Mouse (Mus musculus) limb, embryonic 14.5 days (tissue): ENCODE measurements at regions not wholly inside any gene's neighbourhood (a gene's known extent, or its start where the extent isn't known, plus 50 kb on each side); places are given as distances from the start of the nearest gene placed in this dataset.

Experiments
- ATAC-seq: fragments of 200-750 bp; cut with Nextera tagmentation; 2 replicates; pipeline ENCODE4 v1.8.0; 2017; ENCODE audit warnings: low read depth, moderate number of reproducible peaks, moderate TSS enrichment; ENCODE audit not compliant: low FRiP score
- DNase-seq: peaks from one replicate; pipeline ENCODE4 v3.0.0-alpha.2; 2015; ENCODE audit warnings: low spot score
- H3K27ac ChIP-seq: fragments of 300-500 bp; sonication (generic); replicated peaks from 2 replicates; pipeline ENCODE4 v1.5.1; 2014; ENCODE audit warnings: low read depth, mild to moderate bottlenecking, low read length, moderate library complexity, mixed read lengths
- H3K27me3 ChIP-seq: fragments of 300-500 bp; sonication (generic); 2 replicates; pipeline ENCODE4 v1.6.1; 2014; ENCODE audit warnings: low read length, mixed read lengths; ENCODE audit not compliant: control insufficient read depth, insufficient read depth
- H3K36me3 ChIP-seq: fragments of 300-500 bp; sonication (generic); 2 replicates; pipeline ENCODE4 v1.6.1; 2014; ENCODE audit warnings: mild to moderate bottlenecking, low read length, moderate library complexity, mixed read lengths; ENCODE audit not compliant: control insufficient read depth, insufficient read depth
- H3K4me1 ChIP-seq: fragments of 300-500 bp; sonication (generic); 2 replicates; pipeline ENCODE4 v1.6.1; 2014; ENCODE audit warnings: antibody characterized with exemption, low read length, mixed read lengths; ENCODE audit not compliant: control insufficient read depth, insufficient read depth
- H3K4me2 ChIP-seq: fragments of 300-500 bp; sonication (generic); replicated peaks from 2 replicates; pipeline ENCODE4 v1.6.1; 2014; ENCODE audit warnings: low read depth, mild to moderate bottlenecking, low read length, moderate library complexity; ENCODE audit not compliant: severe bottlenecking
- H3K4me3 ChIP-seq: fragments of 300-500 bp; sonication (generic); replicated peaks from 2 replicates; pipeline ENCODE4 v1.5.1; 2014; ENCODE audit warnings: low read length
- H3K9ac ChIP-seq: fragments of 300-500 bp; sonication (generic); 2 replicates; pipeline ENCODE4 v1.6.1; 2014; ENCODE audit warnings: mild to moderate bottlenecking, low read depth, low read length, moderate library complexity; ENCODE audit not compliant: severe bottlenecking
- H3K9me3 ChIP-seq: fragments of 300-500 bp; sonication (generic); 2 replicates; pipeline ENCODE4 v1.6.1; 2016; ENCODE audit warnings: low read length; ENCODE audit not compliant: control insufficient read depth
- POLR2A ChIP-seq: fragments of 200-500 bp; IDR thresholded peaks from 2 replicates; pipeline ENCODE4 v1.8.0; 2012; ENCODE audit warnings: inconsistent platforms, mild to moderate bottlenecking, moderate library complexity, borderline replicate concordance; ENCODE audit not compliant: insufficient read depth, insufficient read length; ENCODE audit errors: extremely low read depth
- WGBS: fragments of 180-500 bp; shearing (Covaris S2); extraction: QIAGEN DNeasy Blood & Tissue Kit; methylation state at CpG from one replicate; pipeline ENCODE4 v1.1.7; 2014; 5-methylcytosine and 5-hydroxymethylcytosine counted together

DNA sequence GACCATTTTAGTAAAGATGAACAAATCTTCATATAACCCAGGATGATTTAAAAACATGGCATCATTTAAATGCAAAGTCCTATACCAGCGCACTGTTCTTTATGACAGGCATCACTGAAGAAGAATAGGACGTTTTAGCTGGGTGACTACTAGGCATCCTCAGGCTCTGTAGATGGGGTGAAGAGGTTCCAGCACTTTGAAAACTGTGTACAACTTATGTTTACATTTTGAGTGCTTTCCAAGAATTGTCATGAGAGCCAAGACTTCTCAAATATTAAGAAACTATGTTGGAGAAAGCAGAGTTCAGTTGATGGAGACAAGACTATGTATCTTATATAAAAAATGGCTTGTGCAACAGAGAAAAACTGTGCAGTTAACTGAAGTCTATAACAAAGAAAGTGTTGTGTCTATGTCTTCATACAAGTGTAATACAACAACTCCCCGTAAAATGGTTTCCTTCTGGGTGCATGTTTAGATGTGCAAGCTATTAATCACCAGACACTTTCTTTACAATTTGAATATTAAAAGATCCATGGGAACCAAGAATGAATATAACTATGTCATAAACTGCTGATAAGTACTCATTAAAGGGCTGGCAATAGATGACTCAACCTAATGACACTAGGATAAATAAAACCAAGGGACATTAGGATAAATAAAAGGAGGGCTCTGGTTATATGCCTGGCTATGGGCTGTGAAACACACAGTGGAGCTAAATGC lies 158.5 kb upstream of the Itga4 start:
- H3K27me3 ChIP-seq: no peaks in the 10 kb centered on the region
- H3K4me2 ChIP-seq: no peak overlapping the region
- ATAC-seq: no peak
- H3K4me3 ChIP-seq: no peak overlapping the region
- H3K27ac ChIP-seq: no peak overlapping the region
- no peak overlapping the region for H3K9ac ChIP-seq
- 90% methylated on average over 3 of the region's 3 CpGs for WGBS
- no peak for DNase-seq
- no peaks in the 10 kb centered on the region for H3K36me3 ChIP-seq
- no peaks in the 10 kb centered on the region for H3K9me3 ChIP-seq
- no peaks in the 10 kb centered on the region for H3K4me1 ChIP-seq
- no peak for TF ChIP-seq POLR2A

DNA sequence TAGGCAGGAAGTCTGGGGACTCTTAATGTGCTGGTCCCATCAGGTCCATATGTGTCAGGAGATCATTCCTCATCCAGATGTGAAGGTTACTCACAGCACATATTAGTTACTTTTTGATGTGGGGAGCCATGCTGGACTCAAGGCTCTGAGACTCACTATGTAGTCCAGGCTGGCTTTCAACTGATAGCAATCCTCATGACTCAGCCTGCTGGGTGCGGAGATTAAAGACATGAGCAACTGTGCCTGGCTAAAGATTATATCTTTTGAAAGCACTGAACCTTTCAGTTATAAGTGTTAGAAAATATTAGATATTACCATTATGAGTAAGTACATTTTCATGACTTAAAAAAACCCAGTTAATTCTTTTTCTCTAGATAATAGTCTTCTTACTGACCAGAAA lies 155.6 kb upstream of the Itga4 start:
- Histone ChIP-seq H3K4me3 (no peak overlapping the region), H3K27me3 (no peaks in the 10 kb centered on the region), H3K36me3 (no peaks in the 10 kb centered on the region), H3K9ac (no peak overlapping the region), H3K9me3 (no peaks in the 10 kb centered on the region), H3K27ac (no peak overlapping the region), H3K4me2 (no peak overlapping the region), H3K4me1 (no peaks in the 10 kb centered on the region)
- no peak for TF ChIP-seq POLR2A
- WGBS: 89% methylated on average over 1 of the region's 1 CpGs
- ATAC-seq (no peak), DNase-seq (no peak)

DNA sequence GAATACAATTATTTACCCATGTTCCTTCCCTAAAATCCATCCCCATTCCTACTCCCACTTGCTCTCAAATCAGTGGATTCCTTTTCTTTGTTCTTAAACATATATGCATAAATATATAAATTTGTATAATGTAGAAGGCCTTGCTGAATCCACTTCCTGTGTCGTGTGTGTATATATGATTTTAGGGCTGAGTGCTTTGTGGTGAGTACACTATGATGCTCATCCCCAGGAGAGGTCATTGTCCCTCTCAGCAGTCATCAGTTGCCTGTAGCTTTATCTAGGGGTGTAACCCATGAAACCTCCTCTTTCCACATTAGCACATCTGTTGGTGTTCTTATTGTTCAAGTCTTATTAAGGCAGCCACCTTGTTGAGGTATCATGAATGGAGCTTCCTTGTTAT lies 143.6 kb upstream of the Itga4 start:
- H3K36me3 ChIP-seq: no peaks in the 10 kb centered on the region
- TF ChIP-seq POLR2A: no peak
- H3K4me1 ChIP-seq: no peaks in the 10 kb centered on the region
- no peaks in the 10 kb centered on the region for H3K9me3 ChIP-seq
- 77% methylated on average over 1 of the region's 1 CpGs for WGBS
- ATAC-seq (no peak), DNase-seq (no peak)
- no peak overlapping the region for H3K9ac ChIP-seq
- H3K27ac ChIP-seq: no peak overlapping the region
- no peaks in the 10 kb centered on the region for H3K27me3 ChIP-seq
- H3K4me3 ChIP-seq: no peak overlapping the region
- no peak overlapping the region for H3K4me2 ChIP-seq

DNA sequence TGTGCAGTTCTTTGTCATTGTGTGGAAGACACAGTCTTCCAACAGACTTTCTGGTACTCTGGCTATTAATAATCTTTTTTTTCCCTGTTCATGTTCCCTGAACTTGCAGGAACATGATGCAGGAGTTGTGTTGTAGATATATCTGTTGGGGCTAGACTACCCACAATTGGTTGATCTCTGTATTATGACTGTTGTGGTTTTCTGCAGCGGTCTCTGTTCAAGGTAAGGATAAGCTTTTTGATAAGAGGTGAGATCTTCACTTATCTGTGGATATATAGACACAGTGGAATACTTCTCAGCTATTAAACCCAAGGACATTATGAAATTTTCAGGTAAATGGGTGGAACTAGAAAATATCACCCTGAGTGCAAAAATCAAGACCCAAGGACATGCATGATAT lies 143.2 kb upstream of the Itga4 start:
- Histone ChIP-seq H3K4me3 (no peak overlapping the region), H3K27ac (no peak overlapping the region), H3K4me2 (no peak overlapping the region), H3K36me3 (no peaks in the 10 kb centered on the region), H3K27me3 (no peaks in the 10 kb centered on the region), H3K9me3 (no peaks in the 10 kb centered on the region), H3K9ac (no peak overlapping the region), H3K4me1 (no peaks in the 10 kb centered on the region)
- DNase-seq (no peak), ATAC-seq (no peak)
- TF ChIP-seq POLR2A: no peak
- WGBS: 91% methylated on average over 1 of the region's 1 CpGs

DNA sequence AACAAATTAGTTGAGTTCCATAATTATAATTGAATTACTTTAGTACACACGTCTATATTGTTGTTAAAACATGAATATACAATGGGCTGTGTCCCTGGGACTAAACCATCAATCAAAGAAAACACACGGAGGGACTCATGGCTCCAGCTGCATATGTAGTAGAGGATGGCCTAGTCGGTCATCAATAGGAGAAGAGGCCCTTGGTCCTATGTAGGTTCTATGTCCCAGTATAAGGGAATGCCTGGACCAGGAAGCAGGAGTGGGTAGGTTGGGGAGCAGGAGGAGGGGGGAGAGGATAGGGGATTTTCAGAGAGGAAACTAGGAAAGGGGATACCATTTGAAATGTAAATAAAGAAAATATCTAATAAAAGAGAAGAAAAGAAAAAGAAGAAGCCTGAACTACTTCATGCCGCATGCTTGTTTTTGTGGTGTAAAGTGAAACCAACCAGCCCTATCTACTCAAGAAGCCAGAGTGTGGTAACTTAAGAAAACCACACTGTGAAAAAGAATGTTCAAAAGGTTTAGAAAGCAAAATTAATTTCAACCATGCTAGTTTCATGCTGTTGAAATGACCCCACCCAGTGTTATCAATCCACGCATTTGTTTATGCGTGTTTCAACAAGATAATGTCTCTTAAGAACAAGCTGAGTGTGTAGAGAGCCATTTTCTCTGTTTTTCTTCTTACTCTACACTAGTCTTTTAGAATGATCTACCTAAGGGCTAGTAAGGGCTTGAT lies 134.4 kb upstream of the Itga4 start:
- 87% methylated on average over 6 of the region's 6 CpGs for WGBS

More for the DNA sequence above, 134.4 kb upstream of the Itga4 start:
- ATAC-seq (no peak), DNase-seq (no peak)
- Histone ChIP-seq H3K4me2 (no peak overlapping the region), H3K4me3 (no peak overlapping the region), H3K4me1 (no peaks in the 10 kb centered on the region), H3K9me3 (no peaks in the 10 kb centered on the region), H3K9ac (no peak overlapping the region), H3K36me3 (no peaks in the 10 kb centered on the region), H3K27ac (no peak overlapping the region), H3K27me3 (no peaks in the 10 kb centered on the region)
- TF ChIP-seq POLR2A: no peak
